Mouse (Mus musculus): ENCODE measurements around the gene Wdr93. TPM values are rescaled to one million over a fixed set of nuclear protein-coding genes. Genes with fewer than 3 reads are reported as not detected.
"Not testable (repeated sequence)": the region's sequence is repeated elsewhere in the genome, so short reads cannot be mapped to it uniquely, and the experiment has no call there.

The Wdr93 gene
- polyA plus RNA-seq, 1 experiment: not detected

GRCm38 (mm10) chr7:79786295-79786694 is 43.3 kb downstream of the Wdr93 start:
- WGBS: 17% methylated on average over 6 of the region's 6 CpGs
- TF ChIP-seq POLR2A (IDR thresholded peaks at IDR 0.05; ENCODE audit: insufficient read depth, low read depth, low read length): no peak
- peak; percentile 45; the same call in 1 of the 2 replicates for TF ChIP-seq CTCF (IDR thresholded peaks at IDR 0.05; ENCODE audit: insufficient read depth, low read depth, low read length)

GRCm38 (mm10) chr7:79789812-79790211 is 46.8 kb downstream of the Wdr93 start:
- H3K4me3 ChIP-seq (ENCODE audit: insufficient read depth, low read depth, low read length); H3K27ac ChIP-seq (ENCODE audit: insufficient read depth, low read depth, low read length): not testable (repeated sequence)
- peaks cover 13% of the 10 kb centered on the region for H3K4me1 ChIP-seq (ENCODE audit: control insufficient read depth, insufficient read depth, low read length)
- WGBS: 79% methylated on average over 2 of the region's 2 CpGs

More at GRCm38 (mm10) chr7:79786295-79786694, 43.3 kb downstream of the Wdr93 start:
- Histone ChIP-seq H3K4me3 (ENCODE audit: insufficient read depth, low read depth, low read length) (no peak overlapping the region), H3K27ac (ENCODE audit: insufficient read depth, low read depth, low read length) (no peak overlapping the region), H3K4me1 (ENCODE audit: control insufficient read depth, insufficient read depth, low read length) (no peaks in the 10 kb centered on the region)

GRCm38 (mm10) chr7:79792635-79793421 is 49.9 kb downstream of the Wdr93 start:
- WGBS: 2% methylated on average over 80 of the region's 80 CpGs
- H3K27ac ChIP-seq (ENCODE audit: insufficient read depth, low read depth, low read length): no peak overlapping the region
- H3K4me3 ChIP-seq (ENCODE audit: insufficient read depth, low read depth, low read length): peak overlapping the region; percentile 43
- H3K4me1 ChIP-seq (ENCODE audit: control insufficient read depth, insufficient read depth, low read length): peaks cover 13% of the 10 kb centered on the region
- TF ChIP-seq POLR2A (IDR thresholded peaks at IDR 0.05; ENCODE audit: insufficient read depth, low read depth, low read length) (no peak), CTCF (IDR thresholded peaks at IDR 0.05; ENCODE audit: insufficient read depth, low read depth, low read length) (peak; percentile 61)

- 90% methylated on average over 6 of the region's 6 CpGs for WGBS
- no peak within 1 kb of the TSS for H3K27ac ChIP-seq (ENCODE audit: insufficient read depth, low read depth, low read length)
- peaks cover 13% of the 10 kb centered on the region for H3K4me1 ChIP-seq (ENCODE audit: control insufficient read depth, insufficient read depth, low read length)
Measured at GRCm38 (mm10) chr7:79793688-79794087, 50.7 kb downstream of the Wdr93 start, which contains the start of gene Mesp1. Mesp1 (minus strand) TSS chr7:79793788.

GRCm38 (mm10) chr7:79798606-79799005 is 55.6 kb downstream of the Wdr93 start:
- TF ChIP-seq POLR2A (IDR thresholded peaks at IDR 0.05; ENCODE audit: insufficient read depth, low read depth, low read length) (no peak), CTCF (IDR thresholded peaks at IDR 0.05; ENCODE audit: insufficient read depth, low read depth, low read length) (no peak)
- H3K27ac ChIP-seq (ENCODE audit: insufficient read depth, low read depth, low read length): no peak overlapping the region
- H3K4me3 ChIP-seq (ENCODE audit: insufficient read depth, low read depth, low read length): no peak overlapping the region
- 28% methylated on average over 5 of the region's 5 CpGs for WGBS
- no peaks in the 10 kb centered on the region for H3K4me1 ChIP-seq (ENCODE audit: control insufficient read depth, insufficient read depth, low read length)

More at GRCm38 (mm10) chr7:79793688-79794087, 50.7 kb downstream of the Wdr93 start, which contains the start of gene Mesp1:
- TF ChIP-seq CTCF (IDR thresholded peaks at IDR 0.05; ENCODE audit: insufficient read depth, low read depth, low read length): no peak
- no peak for TF ChIP-seq POLR2A (IDR thresholded peaks at IDR 0.05; ENCODE audit: insufficient read depth, low read depth, low read length)
- H3K4me3 ChIP-seq (ENCODE audit: insufficient read depth, low read depth, low read length): peak within 1 kb of the TSS; percentile 43

GRCm38 (mm10) chr7:79799048-79799447 is 56.1 kb downstream of the Wdr93 start:
- Histone ChIP-seq H3K4me3 (ENCODE audit: insufficient read depth, low read depth, low read length) (no peak overlapping the region), H3K27ac (ENCODE audit: insufficient read depth, low read depth, low read length) (no peak overlapping the region), H3K4me1 (ENCODE audit: control insufficient read depth, insufficient read depth, low read length) (no peaks in the 10 kb centered on the region)
- WGBS: 6% methylated on average over 8 of the region's 8 CpGs
- no peak for TF ChIP-seq CTCF (IDR thresholded peaks at IDR 0.05; ENCODE audit: insufficient read depth, low read depth, low read length)
- TF ChIP-seq POLR2A (IDR thresholded peaks at IDR 0.05; ENCODE audit: insufficient read depth, low read depth, low read length): no peak

- Histone ChIP-seq H3K4me3 (ENCODE audit: insufficient read depth, low read depth, low read length) (no peak overlapping the region), H3K4me1 (ENCODE audit: control insufficient read depth, insufficient read depth, low read length) (no peaks in the 10 kb centered on the region), H3K27ac (ENCODE audit: insufficient read depth, low read depth, low read length) (no peak overlapping the region)
- 77% methylated on average over 6 of the region's 6 CpGs for WGBS
- TF ChIP-seq CTCF (IDR thresholded peaks at IDR 0.05; ENCODE audit: insufficient read depth, low read depth, low read length) (no peak), POLR2A (IDR thresholded peaks at IDR 0.05; ENCODE audit: insufficient read depth, low read depth, low read length) (no peak)
Measured at GRCm38 (mm10) chr7:79799506-79799905, 56.5 kb downstream of the Wdr93 start.

GRCm38 (mm10) chr7:79800336-79800735 is 57.4 kb downstream of the Wdr93 start:
- Histone ChIP-seq H3K27ac (ENCODE audit: insufficient read depth, low read depth, low read length) (no peak overlapping the region), H3K4me3 (ENCODE audit: insufficient read depth, low read depth, low read length) (no peak overlapping the region), H3K4me1 (ENCODE audit: control insufficient read depth, insufficient read depth, low read length) (no peaks in the 10 kb centered on the region)
- TF ChIP-seq CTCF (IDR thresholded peaks at IDR 0.05; ENCODE audit: insufficient read depth, low read depth, low read length) (no peak), POLR2A (IDR thresholded peaks at IDR 0.05; ENCODE audit: insufficient read depth, low read depth, low read length) (no peak)
- 82% methylated on average over 4 of the region's 4 CpGs for WGBS

GRCm38 (mm10) chr7:79801391-79801790 is 58.4 kb downstream of the Wdr93 start:
- no peak overlapping the region for H3K27ac ChIP-seq (ENCODE audit: insufficient read depth, low read depth, low read length)
- 87% methylated on average over 11 of the region's 11 CpGs for WGBS
- no peaks in the 10 kb centered on the region for H3K4me1 ChIP-seq (ENCODE audit: control insufficient read depth, insufficient read depth, low read length)
- TF ChIP-seq CTCF (IDR thresholded peaks at IDR 0.05; ENCODE audit: insufficient read depth, low read depth, low read length) (no peak), POLR2A (IDR thresholded peaks at IDR 0.05; ENCODE audit: insufficient read depth, low read depth, low read length) (no peak)
- H3K4me3 ChIP-seq (ENCODE audit: insufficient read depth, low read depth, low read length): no peak overlapping the region
